13 mouse cellular contexts compared by ENCODE assay signal in the genomic region with DNA sequence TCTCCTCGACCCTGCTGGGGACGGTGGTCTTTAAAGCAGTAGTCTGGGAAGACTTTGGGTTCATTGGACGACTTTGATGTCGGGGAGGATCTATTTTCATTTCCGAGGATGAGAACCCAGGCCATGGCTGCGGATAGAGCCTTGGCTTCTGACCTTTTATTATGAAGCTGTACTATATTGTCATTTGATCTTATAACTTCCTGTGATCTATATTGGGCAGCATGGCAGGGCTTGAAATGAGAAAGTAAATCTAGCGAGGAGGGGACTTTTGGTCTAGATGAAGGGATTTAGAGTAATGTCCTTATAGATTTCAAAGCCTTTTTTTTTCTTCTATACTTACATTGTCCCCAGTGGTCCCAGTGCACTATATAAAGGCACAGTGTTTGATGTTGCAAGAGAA.
"Had no signal": no experiment of that assay in that cellular context is flagged by ENCODE, and none has a peak within 500 bp of the region (broad histone marks: within the 10 kb centered on the region; RNA-seq: fewer than 3 reads in every experiment).

No protein-coding gene starts in this region.

- DNase-seq: lung, adult 18-20 months; lung, embryonic 14.5 days; lung, postnatal 10 days; lung, postnatal 36 days; retina, postnatal 1 day; right cerebral cortex, adult 18-20 months; right cerebral cortex, postnatal 25 days; right cerebral cortex, postnatal 4 days; spleen, adult 18-20 months; thymus, adult 18-20 months; thymus, postnatal 36 days had no signal

- ATAC-seq: midbrain, embryonic 13.5 days; midbrain, embryonic 15.5 days had no signal
